Mouse (Mus musculus) E14TG2a.4 (cell line): ENCODE results near the gene Sdccag8.

Source experiments
- CTCF ChIP-seq: conservative IDR thresholded peaks from 2 replicates; pipeline ENCODE4 v1.5.1; 2014; ENCODE audit warnings: low read length
- NANOG ChIP-seq: IDR thresholded peaks from 2 replicates; pipeline ENCODE4 v1.6.1; 2014; ENCODE audit warnings: borderline replicate concordance, low read length, mixed read lengths
- POU5F1 ChIP-seq: IDR thresholded peaks from 2 replicates; pipeline ENCODE4 v1.6.1; 2014; ENCODE audit warnings: low read length, borderline replicate concordance

- no peak for TF ChIP-seq CTCF
- TF ChIP-seq NANOG = no peak
- TF ChIP-seq POU5F1 = no peak
These were observed 18.1 kb downstream of the Sdccag8 start for GRCm38 (mm10) chr1:176832607-176833006.
